Mouse (Mus musculus) lung, embryonic 16.5 days (tissue): Measurements from ENCODE around the gene Rasgrp3. TPM values are rescaled to one million over a fixed set of nuclear protein-coding genes. Genes with fewer than 3 reads are reported as not detected.
A peak's percentile ranks its signal among the peaks of the same experiment; 100 is the strongest.

Experiments used
- ATAC-seq: fragments of 200-750 bp; cut with Nextera tagmentation; 2 replicates; pipeline ENCODE4 v1.8.0; 2017; ENCODE audit warnings: low read depth, mild to moderate bottlenecking, moderate library complexity
- H3K27ac ChIP-seq: fragments of 300-500 bp; sonication (generic); 2 replicates; pipeline ENCODE4 v1.5.1; 2014; ENCODE audit warnings: mild to moderate bottlenecking, control low read depth, low read length
- H3K27me3 ChIP-seq: fragments of 300-500 bp; sonication (generic); 2 replicates; pipeline ENCODE4 v1.6.1; 2014; ENCODE audit warnings: low read depth, low read length, mixed read lengths; ENCODE audit not compliant: control insufficient read depth, insufficient read depth
- H3K36me3 ChIP-seq: fragments of 300-500 bp; sonication (generic); 2 replicates; pipeline ENCODE4 v1.6.1; 2014; ENCODE audit warnings: low read length; ENCODE audit not compliant: control insufficient read depth, insufficient read depth
- H3K4me1 ChIP-seq: fragments of 300-500 bp; sonication (generic); replicated peaks from 2 replicates; pipeline ENCODE4 v1.6.1; 2014; ENCODE audit warnings: low read length, mixed read lengths; ENCODE audit not compliant: control insufficient read depth, insufficient read depth
- H3K4me2 ChIP-seq: fragments of 300-500 bp; sonication (generic); 2 replicates; pipeline ENCODE4 v1.6.1; 2014; ENCODE audit warnings: low read depth, low read length, control low read depth
- H3K4me3 ChIP-seq: fragments of 300-500 bp; sonication (generic); 2 replicates; pipeline ENCODE4 v1.5.1; 2014; ENCODE audit warnings: mild to moderate bottlenecking, low read length, control low read depth
- H3K9ac ChIP-seq: fragments of 300-500 bp; sonication (generic); 2 replicates; pipeline ENCODE4 v1.6.1; 2014; ENCODE audit warnings: low read length, control low read depth
- H3K9me3 ChIP-seq: fragments of 300-500 bp; sonication (generic); 2 replicates; pipeline ENCODE4 v1.6.1; 2016; ENCODE audit warnings: low read length; ENCODE audit not compliant: control insufficient read depth
- WGBS: fragments of 180-500 bp; shearing (Covaris S2); extraction: QIAGEN DNeasy Blood & Tissue Kit; methylation state at CpG from one replicate; pipeline ENCODE4 v1.1.7; 2014; 5-methylcytosine and 5-hydroxymethylcytosine counted together
- polyA plus RNA-seq: library from polyadenylated mRNA; unstranded; fragments of >200 nt; fragmentation: Nextera tagmentation; extraction: Ambion mirVana; gene quantifications from 2 replicates; pipeline ENCODE4 v1.2.1, GENCODE M21; 2015

The Rasgrp3 gene
- polyA plus RNA-seq, 1 experiment from 2014 or later = 34.3 TPM

DNA sequence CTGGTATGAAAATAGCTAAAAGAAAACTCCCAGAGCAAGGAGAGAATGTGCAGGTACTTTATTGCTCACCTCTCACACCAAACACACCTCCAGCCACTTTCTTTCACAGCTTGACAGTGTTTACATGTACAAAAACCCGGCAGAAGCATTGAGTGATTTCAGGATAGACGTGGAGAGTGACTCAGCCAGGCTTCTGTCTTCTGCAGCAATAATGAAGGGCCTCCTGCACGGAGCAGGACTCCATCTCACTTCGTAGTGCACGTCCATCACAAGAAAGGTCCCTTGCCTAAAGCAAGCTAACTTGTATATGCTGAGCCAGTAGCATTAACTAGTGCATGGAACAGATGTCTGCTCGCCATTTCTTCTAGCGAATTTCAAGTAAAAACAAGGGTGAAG, 101.4 kb downstream of the Rasgrp3 start:
- Histone ChIP-seq H3K9me3 (no peaks in the 10 kb centered on the region), H3K4me2 (no peak overlapping the region), H3K4me3 (no peak overlapping the region), H3K27ac (no peak overlapping the region), H3K36me3 (peaks cover 7% of the 10 kb centered on the region; the same call in 1 of the 2 replicates), H3K27me3 (no peaks in the 10 kb centered on the region), H3K4me1 (peaks cover 4% of the 10 kb centered on the region; the same call in 1 of the 2 replicates), H3K9ac (no peak overlapping the region)
- whole genome bisulfite sequencing = 66% methylated on average over 7 of the region's 7 CpGs
- ATAC-seq = no peak

GRCm38 (mm10) chr17:75538431-75538830, 102.7 kb downstream of the Rasgrp3 start:
- H3K36me3 ChIP-seq = peaks cover 7% of the 10 kb centered on the region; the same call in 1 of the 2 replicates
- H3K9ac ChIP-seq = no peak overlapping the region
- peak overlapping the region; percentile 51 for H3K27ac ChIP-seq
- H3K4me2 ChIP-seq = no peak overlapping the region
- WGBS = 62% methylated on average over 12 of the region's 12 CpGs
- no peak for ATAC-seq
- H3K4me3 ChIP-seq = no peak overlapping the region
- H3K27me3 ChIP-seq = no peaks in the 10 kb centered on the region
- peaks cover 4% of the 10 kb centered on the region; the same call in 1 of the 2 replicates for H3K4me1 ChIP-seq
- no peaks in the 10 kb centered on the region for H3K9me3 ChIP-seq

GRCm38 (mm10) chr17:75539130-75539529, 103.4 kb downstream of the Rasgrp3 start:
- Histone ChIP-seq H3K4me3 (no peak overlapping the region), H3K9me3 (no peaks in the 10 kb centered on the region), H3K27me3 (no peaks in the 10 kb centered on the region), H3K4me2 (no peak overlapping the region), H3K9ac (no peak overlapping the region), H3K36me3 (peaks cover 7% of the 10 kb centered on the region; the same call in 1 of the 2 replicates), H3K27ac (peak overlapping the region; percentile 51), H3K4me1 (peaks cover 4% of the 10 kb centered on the region; the same call in 1 of the 2 replicates)
- peak; percentile 77 for ATAC-seq
- WGBS = 49% methylated on average over 6 of the region's 6 CpGs

DNA sequence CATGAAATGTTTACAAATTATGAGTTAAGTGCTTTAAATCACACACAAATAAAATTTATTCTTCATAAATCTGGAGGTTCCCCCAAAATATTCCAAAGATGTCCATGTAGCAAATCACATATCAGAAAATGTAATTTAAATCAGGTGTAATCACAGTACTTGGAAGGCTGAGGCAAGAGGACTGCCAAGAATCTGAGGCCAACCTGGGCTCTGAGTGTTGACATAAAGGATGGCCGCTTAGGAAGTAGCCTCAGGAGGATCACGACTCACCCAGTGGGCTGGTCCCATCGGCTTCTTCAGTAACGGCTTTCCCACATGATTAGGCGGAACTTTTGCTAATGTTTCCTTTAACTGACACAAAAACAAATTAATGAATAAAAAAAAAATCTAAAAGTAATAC, 104.1 kb downstream of the Rasgrp3 start:
- H3K36me3 ChIP-seq = peaks cover 10% of the 10 kb centered on the region; the same call in 1 of the 2 replicates
- H3K27ac ChIP-seq = no peak overlapping the region
- no peak overlapping the region for H3K4me3 ChIP-seq
- WGBS = 27% methylated on average over 5 of the region's 5 CpGs
- H3K27me3 ChIP-seq = no peaks in the 10 kb centered on the region
- peaks cover 4% of the 10 kb centered on the region; the same call in 1 of the 2 replicates for H3K4me1 ChIP-seq
- 0 out of 2 replicates have a peak, but pooled peaks have one; percentile 34 for ATAC-seq
- no peak overlapping the region for H3K4me2 ChIP-seq
- no peaks in the 10 kb centered on the region for H3K9me3 ChIP-seq
- no peak overlapping the region for H3K9ac ChIP-seq

DNA sequence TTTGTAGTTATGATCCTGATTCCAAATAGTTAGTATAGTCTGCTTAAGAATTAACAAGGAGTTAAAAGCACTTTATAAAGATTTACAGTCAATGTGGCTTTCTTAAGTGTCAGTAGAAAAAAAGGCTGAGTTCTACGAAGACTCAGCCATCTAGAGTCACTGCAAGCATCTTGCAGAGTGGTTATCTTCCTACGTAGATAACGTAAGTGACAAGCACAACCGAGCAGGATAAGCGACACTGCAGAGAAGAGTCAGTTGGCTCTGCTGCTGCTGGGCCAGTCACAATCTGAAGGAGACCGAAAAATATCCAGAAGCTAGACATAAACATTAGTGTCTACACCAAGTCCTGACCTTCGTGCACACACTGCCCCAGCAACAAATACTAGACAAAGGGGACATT, 107.7 kb downstream of the Rasgrp3 start:
- Histone ChIP-seq H3K4me2 (no peak overlapping the region), H3K27me3 (no peaks in the 10 kb centered on the region), H3K9me3 (no peaks in the 10 kb centered on the region), H3K4me1 (peaks cover 4% of the 10 kb centered on the region; the same call in 1 of the 2 replicates), H3K27ac (no peak overlapping the region), H3K9ac (no peak overlapping the region), H3K4me3 (no peak overlapping the region), H3K36me3 (peaks cover 14% of the 10 kb centered on the region)
- WGBS = 55% methylated on average over 7 of the region's 7 CpGs
- ATAC-seq = no peak

DNA sequence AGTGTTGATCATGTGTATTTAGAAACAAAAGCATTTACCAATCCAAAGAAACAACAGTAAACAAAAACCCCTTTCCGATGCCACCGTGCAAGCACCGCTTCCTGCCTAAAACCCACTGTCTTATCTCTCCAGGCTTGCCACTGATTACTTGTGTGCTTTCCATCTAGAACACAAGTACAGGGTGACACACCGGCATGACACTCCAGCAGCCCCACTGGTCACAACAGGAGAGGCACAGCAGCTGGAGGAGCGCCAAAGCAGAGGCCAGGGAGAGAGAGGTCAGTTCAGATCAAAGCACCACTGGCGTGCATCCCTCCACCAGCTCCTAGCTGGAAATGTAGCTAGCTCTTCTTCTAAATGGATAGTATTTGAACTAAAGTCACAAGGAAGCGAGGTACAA, 108.6 kb downstream of the Rasgrp3 start:
- H3K4me2 ChIP-seq = no peak overlapping the region
- 58% methylated on average over 7 of the region's 7 CpGs for WGBS
- H3K27me3 ChIP-seq = no peaks in the 10 kb centered on the region

DNA sequence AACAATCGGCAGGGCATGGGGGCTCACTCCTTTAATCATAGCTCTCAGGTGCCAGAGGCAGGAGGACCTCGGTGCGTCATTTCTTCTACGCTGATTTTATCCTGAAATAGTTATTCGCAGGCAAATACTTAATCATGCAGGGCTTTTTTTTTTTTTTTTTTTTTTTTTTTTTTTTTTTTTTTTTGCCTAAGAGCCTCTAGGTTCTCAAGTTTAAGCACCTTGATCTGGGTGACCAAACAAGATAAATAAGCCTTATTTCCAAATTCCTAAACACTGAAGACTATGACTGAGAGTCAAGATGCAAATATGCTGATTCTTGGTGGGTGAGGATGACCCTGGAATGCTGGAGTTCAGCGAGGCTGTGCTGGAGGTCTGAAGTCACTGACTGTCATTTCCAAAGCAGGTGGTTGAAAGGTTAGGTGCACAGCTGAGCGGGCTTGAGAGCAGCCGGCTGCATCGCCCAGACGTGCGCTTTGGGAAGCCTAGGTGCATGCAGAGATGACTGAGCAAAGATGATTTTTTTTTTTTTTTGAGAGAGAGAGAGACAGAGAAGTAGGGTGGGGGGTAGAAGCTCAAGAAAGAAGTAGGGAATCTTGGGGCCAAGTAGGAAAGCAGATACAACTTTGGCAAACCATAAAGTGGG, 115.2 kb downstream of the Rasgrp3 start:
- H3K4me2 ChIP-seq = peak overlapping the region; percentile 89
- ATAC-seq = no peak
- H3K9ac ChIP-seq = peak overlapping the region; percentile 85

More for the DNA sequence above, 108.6 kb downstream of the Rasgrp3 start:
- Histone ChIP-seq H3K27ac (no peak overlapping the region), H3K4me3 (no peak overlapping the region), H3K9ac (no peak overlapping the region), H3K9me3 (no peaks in the 10 kb centered on the region), H3K4me1 (peaks cover 4% of the 10 kb centered on the region; the same call in 1 of the 2 replicates), H3K36me3 (peaks cover 12% of the 10 kb centered on the region)
- no peak for ATAC-seq

DNA sequence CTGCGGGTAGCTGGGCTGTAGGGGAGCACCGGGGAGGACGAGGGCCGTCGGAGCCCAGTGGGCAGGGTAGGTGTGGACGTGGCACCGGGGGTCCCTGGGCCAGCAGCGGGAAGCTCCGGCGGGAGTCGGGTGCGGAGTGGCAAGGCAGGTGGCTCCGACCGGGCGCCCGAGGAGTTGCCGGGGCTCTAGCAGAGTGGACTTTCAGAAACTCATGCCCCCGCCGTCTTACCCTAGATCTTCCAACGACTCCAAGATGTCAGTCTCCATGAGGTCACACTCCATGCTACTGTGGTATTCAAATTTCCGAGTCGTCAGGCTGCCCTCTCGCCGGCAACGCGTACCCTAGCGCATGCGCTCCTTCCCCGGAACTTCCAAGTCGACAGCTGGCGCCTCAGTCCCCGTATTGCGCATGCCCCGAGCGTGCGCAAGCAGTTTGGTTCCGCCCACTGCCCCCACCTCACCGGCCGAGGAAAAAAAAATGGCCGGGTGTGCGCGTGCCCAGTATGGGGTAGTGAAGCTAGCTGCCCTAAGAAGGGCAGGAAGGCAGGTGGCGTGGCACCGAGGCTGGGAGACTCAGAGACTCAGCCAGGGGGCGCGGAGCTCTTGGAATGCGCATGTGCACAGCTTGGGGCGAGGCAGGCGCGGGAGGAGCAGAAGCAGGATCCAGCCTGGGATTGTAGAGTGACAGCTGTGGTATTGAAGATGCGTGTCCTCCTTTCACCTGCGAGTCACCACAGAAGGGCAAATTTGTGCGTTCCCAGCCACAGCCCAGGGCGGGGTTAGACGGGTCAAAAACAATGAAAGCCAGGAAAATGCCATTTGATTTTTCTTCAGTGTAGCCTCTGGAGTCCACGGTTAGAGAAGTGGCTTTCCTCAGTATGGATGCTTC, 116.1 kb downstream of the Rasgrp3 start, which contains the start of gene Fam98a:
Gene Fam98a, minus strand, starts transcription at position 435 of the 889 bp plus-strand sequence.
- under 1% methylated on average over 56 of the region's 56 CpGs for WGBS

More for the DNA sequence above, 115.2 kb downstream of the Rasgrp3 start:
- Histone ChIP-seq H3K27ac (no peak overlapping the region), H3K36me3 (peaks cover 8% of the 10 kb centered on the region), H3K4me1 (peaks cover 8% of the 10 kb centered on the region; the same call in 1 of the 2 replicates), H3K27me3 (no peaks in the 10 kb centered on the region), H3K9me3 (no peaks in the 10 kb centered on the region), H3K4me3 (peak overlapping the region; percentile 91)
- 35% methylated on average over 11 of the region's 11 CpGs for WGBS

DNA sequence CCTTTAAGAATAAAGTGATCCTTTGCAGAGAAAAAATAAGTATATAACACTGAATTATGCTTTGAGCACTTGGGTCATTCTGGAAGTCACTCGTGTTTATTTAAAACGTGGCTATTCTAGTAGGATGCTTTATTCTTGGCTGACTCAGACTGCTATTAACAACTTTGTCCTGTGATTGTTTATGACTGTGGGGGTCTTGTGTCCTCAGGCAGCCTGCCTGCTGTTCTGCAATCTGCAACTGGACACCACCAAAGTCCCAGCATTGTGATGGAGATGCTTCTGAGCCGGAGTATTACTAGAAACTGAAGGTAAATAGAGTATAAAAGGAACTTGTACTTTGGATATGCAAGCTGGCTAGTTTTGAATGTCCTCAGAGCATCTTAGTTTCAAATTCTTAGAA, 121.3 kb downstream of the Rasgrp3 start:
- H3K36me3 ChIP-seq = no peaks in the 10 kb centered on the region
- H3K4me2 ChIP-seq = no peak overlapping the region
- H3K9ac ChIP-seq = no peak overlapping the region
- no peaks in the 10 kb centered on the region for H3K27me3 ChIP-seq
- WGBS = 45% methylated on average over 3 of the region's 3 CpGs
- no peak overlapping the region for H3K4me3 ChIP-seq
- no peak overlapping the region for H3K27ac ChIP-seq
- H3K9me3 ChIP-seq = peaks cover 4% of the 10 kb centered on the region; the same call in 1 of the 2 replicates
- ATAC-seq = no peak
- peaks cover 2% of the 10 kb centered on the region; the same call in 1 of the 2 replicates for H3K4me1 ChIP-seq

More for the DNA sequence above, 116.1 kb downstream of the Rasgrp3 start, which contains the start of gene Fam98a:
- H3K27me3 ChIP-seq = no peaks in the 10 kb centered on the region
- H3K27ac ChIP-seq = peak within 1 kb of the TSS; percentile 49
- peaks cover 8% of the 10 kb centered on the region; the same call in 1 of the 2 replicates for H3K4me1 ChIP-seq
- ATAC-seq = peak; percentile 98
- peaks cover 2% of the 10 kb centered on the region for H3K36me3 ChIP-seq
- H3K9me3 ChIP-seq = no peaks in the 10 kb centered on the region
- H3K4me3 ChIP-seq = peak within 1 kb of the TSS; percentile 91
- peak within 1 kb of the TSS; percentile 89 for H3K4me2 ChIP-seq
- H3K9ac ChIP-seq = peak within 1 kb of the TSS; percentile 85
